Mouse (Mus musculus) olfactory bulb, adult 2 months (tissue): ENCODE measurements around the gene Il17rc.

Source experiments
- CTCF ChIP-seq: fragments of 200-500 bp; IDR thresholded peaks from 2 replicates; pipeline ENCODE4 v1.5.1; 2012; ENCODE audit warnings: low read depth, mild to moderate bottlenecking, low read length, moderate library complexity; ENCODE audit not compliant: insufficient read depth
- POLR2A ChIP-seq: fragments of 200-500 bp; IDR thresholded peaks from 2 replicates; pipeline ENCODE4 v1.6.1; 2012; ENCODE audit warnings: mild to moderate bottlenecking, low read depth, low read length, moderate library complexity; ENCODE audit not compliant: insufficient read depth

DNA sequence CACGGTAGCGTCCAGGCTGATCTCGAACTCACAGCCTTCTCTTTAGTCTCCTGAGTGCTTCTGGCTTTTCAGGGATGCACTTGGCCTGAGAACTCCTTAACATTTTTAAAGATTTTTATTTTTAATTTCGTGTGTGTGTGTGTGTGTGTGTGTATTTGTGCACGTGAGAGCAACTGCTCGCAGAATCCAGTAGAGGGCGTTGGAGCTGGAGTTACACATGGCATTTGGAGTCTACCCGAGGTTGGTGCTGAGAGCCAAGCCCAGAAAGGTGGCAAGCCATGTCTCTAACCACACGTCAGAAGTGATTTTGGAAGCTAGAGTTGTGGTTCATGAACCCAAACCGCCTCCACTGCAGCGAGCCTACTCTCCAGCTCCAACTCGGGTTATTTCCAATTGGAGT, 28.1 kb upstream of the Il17rc start:
- TF ChIP-seq CTCF (no peak), POLR2A (no peak)
